Mouse (Mus musculus): ENCODE data around the gene Rnf157. TPM values are rescaled to one million over a fixed set of nuclear protein-coding genes. Genes with fewer than 3 reads are reported as not detected.

Rnf157 gene
- polyA plus RNA-seq, 1 experiment from 2014 or later = 4.9 TPM

- no peaks in the 10 kb centered on the region for H3K27me3 ChIP-seq (replicated peaks; ENCODE audit: control insufficient read depth, insufficient read depth, low read length)
- no peak overlapping the region for H3K4me2 ChIP-seq (replicated peaks; ENCODE audit: low read depth)
- peak overlapping the region; percentile 23; the same call in 1 of the 2 replicates for H3K27ac ChIP-seq (ENCODE audit: low read depth, low read length)
- no peak overlapping the region for H3K9ac ChIP-seq (ENCODE audit: low read depth, low read length)
- no peak overlapping the region for H3K4me3 ChIP-seq (ENCODE audit: low read depth, low read length)
- TF ChIP-seq CTCF (IDR thresholded peaks at IDR 0.05; ENCODE audit: low read depth) = no peak
- WGBS = 41% methylated on average over 8 of the region's 8 CpGs
- no peak for ATAC-seq
- no peaks in the 10 kb centered on the region for H3K36me3 ChIP-seq (ENCODE audit: control insufficient read depth, insufficient read depth)
- H3K4me1 ChIP-seq (replicated peaks; ENCODE audit: control insufficient read depth, insufficient read depth, low read length) = 0 out of 2 replicates have a peak, but pooled peaks cover 5% of the 10 kb centered on the region
- H3K9me3 ChIP-seq (ENCODE audit: control insufficient read depth) = no peaks in the 10 kb centered on the region
Observed at GRCm38 (mm10) chr11:116424621-116425407, 12.0 kb upstream of the Rnf157 start.

DNA sequence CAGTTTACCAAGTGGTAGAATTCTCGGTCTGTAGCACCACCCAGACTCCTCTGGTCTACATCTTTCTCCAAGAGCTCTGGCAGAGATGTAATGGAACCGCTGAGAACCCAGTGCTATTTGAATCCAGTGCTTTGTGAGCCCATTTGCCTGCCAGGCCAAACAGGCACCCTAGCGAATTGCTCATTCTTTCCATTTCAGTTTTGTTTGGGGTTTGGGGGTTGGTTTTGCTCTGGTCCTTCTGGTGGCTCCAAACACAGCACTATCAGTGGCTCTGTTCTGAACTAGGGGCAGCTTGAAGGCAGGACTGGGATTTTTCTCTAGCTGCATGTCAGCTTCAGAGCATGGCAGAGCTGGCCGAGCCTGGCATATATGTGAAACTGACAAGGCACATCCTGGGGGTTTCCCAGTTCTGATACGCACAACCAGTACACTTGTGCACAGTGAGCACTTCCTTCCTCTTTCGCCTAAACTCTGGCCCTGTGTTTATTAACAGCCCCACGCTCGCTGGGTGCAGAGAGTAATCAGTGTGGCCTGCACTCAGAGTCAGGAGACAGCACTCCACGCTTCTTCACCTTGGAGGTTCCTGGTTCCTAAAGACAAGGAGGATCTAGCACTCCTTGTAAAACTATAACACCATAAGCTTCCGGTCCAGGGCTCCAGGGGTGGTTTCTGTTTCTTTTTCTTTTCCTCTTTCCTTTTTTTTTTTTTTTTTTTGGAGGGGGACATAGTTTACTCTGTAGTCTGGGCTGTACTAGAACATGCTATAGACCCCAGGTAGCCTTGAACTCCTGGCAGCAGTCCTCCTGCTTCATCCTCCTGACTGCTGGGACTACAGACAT lies 11.2 kb upstream of the Rnf157 start:
- no peaks in the 10 kb centered on the region for H3K27me3 ChIP-seq (replicated peaks; ENCODE audit: control insufficient read depth, insufficient read depth, low read length)
- H3K36me3 ChIP-seq (ENCODE audit: control insufficient read depth, insufficient read depth) = no peaks in the 10 kb centered on the region
- no peak overlapping the region for H3K9ac ChIP-seq (ENCODE audit: low read depth, low read length)
- H3K4me1 ChIP-seq (replicated peaks; ENCODE audit: control insufficient read depth, insufficient read depth, low read length) = 0 out of 2 replicates have a peak, but pooled peaks cover 5% of the 10 kb centered on the region
- no peak overlapping the region for H3K4me3 ChIP-seq (ENCODE audit: low read depth, low read length)
- H3K27ac ChIP-seq (ENCODE audit: low read depth, low read length) = peak overlapping the region; percentile 23; the same call in 1 of the 2 replicates
- no peak for ATAC-seq
- 50% methylated on average over 10 of the region's 10 CpGs for WGBS
- no peak overlapping the region for H3K4me2 ChIP-seq (replicated peaks; ENCODE audit: low read depth)
- no peaks in the 10 kb centered on the region for H3K9me3 ChIP-seq (ENCODE audit: control insufficient read depth)
- no peak for TF ChIP-seq CTCF (IDR thresholded peaks at IDR 0.05; ENCODE audit: low read depth)

- H3K9me3 ChIP-seq (ENCODE audit: control insufficient read depth) = no peaks in the 10 kb centered on the region
- H3K27ac ChIP-seq (ENCODE audit: low read depth, low read length) = no peak overlapping the region
- no peak overlapping the region for H3K9ac ChIP-seq (ENCODE audit: low read depth, low read length)
- no peak overlapping the region for H3K4me2 ChIP-seq (replicated peaks; ENCODE audit: low read depth)
- 85% methylated on average over 6 of the region's 6 CpGs for WGBS
- H3K4me1 ChIP-seq (replicated peaks; ENCODE audit: control insufficient read depth, insufficient read depth, low read length) = 0 out of 2 replicates have a peak, but pooled peaks cover 5% of the 10 kb centered on the region
- no peak for ATAC-seq
- H3K4me3 ChIP-seq (ENCODE audit: low read depth, low read length) = no peak overlapping the region
- no peaks in the 10 kb centered on the region for H3K27me3 ChIP-seq (replicated peaks; ENCODE audit: control insufficient read depth, insufficient read depth, low read length)
- H3K36me3 ChIP-seq (ENCODE audit: control insufficient read depth, insufficient read depth) = no peaks in the 10 kb centered on the region
- no peak for TF ChIP-seq CTCF (IDR thresholded peaks at IDR 0.05; ENCODE audit: low read depth)
Observed at GRCm38 (mm10) chr11:116423214-116423613, 10.4 kb upstream of the Rnf157 start.

GRCm38 (mm10) chr11:116422562-116422961 lies 9.7 kb upstream of the Rnf157 start:
- Histone ChIP-seq H3K9me3 (ENCODE audit: control insufficient read depth) (no peaks in the 10 kb centered on the region), H3K9ac (ENCODE audit: low read depth, low read length) (no peak overlapping the region), H3K36me3 (ENCODE audit: control insufficient read depth, insufficient read depth) (no peaks in the 10 kb centered on the region), H3K27ac (ENCODE audit: low read depth, low read length) (no peak overlapping the region), H3K4me3 (ENCODE audit: low read depth, low read length) (no peak overlapping the region), H3K27me3 (replicated peaks; ENCODE audit: control insufficient read depth, insufficient read depth, low read length) (no peaks in the 10 kb centered on the region), H3K4me1 (replicated peaks; ENCODE audit: control insufficient read depth, insufficient read depth, low read length) (0 out of 2 replicates have a peak, but pooled peaks cover 5% of the 10 kb centered on the region), H3K4me2 (replicated peaks; ENCODE audit: low read depth) (no peak overlapping the region)
- no peak for ATAC-seq
- WGBS = 100% methylated on average over 2 of the region's 2 CpGs
- TF ChIP-seq CTCF (IDR thresholded peaks at IDR 0.05; ENCODE audit: low read depth) = no peak

- 55% methylated on average over 6 of the region's 6 CpGs for WGBS
Observed at GRCm38 (mm10) chr11:116421102-116421501, 8.3 kb upstream of the Rnf157 start.

DNA sequence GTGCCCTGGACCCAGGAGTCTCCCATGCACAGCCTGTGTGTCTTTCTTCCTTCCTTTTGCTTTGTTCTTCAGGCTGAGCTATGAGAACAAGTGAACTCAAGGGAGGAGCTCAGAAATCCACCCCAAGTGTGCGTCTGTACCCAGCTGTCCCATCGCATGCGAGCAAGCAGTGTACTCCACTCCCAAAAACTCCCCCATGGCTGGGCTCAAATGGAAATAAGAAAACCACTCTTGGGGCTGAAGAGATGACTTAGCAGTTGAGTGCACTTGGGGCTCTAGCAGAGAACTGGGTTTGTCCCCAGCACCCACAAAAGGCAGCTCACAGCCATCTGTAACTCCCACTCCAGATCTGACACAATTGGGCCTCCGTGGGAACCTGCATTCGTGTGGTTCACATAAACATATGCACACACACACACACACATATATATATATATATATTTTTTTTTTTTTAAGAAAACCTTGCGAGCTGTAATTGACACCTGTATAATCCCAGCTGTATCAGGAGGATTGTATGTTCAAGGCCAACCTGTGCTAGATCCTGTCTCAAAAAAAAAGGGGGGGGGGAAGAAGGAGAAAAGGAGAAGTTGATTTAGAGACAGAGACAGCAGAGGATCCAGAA lies 6.1 kb upstream of the Rnf157 start:
- no peaks in the 10 kb centered on the region for H3K27me3 ChIP-seq (replicated peaks; ENCODE audit: control insufficient read depth, insufficient read depth, low read length)
- no peak overlapping the region for H3K9ac ChIP-seq (ENCODE audit: low read depth, low read length)
- no peak overlapping the region for H3K27ac ChIP-seq (ENCODE audit: low read depth, low read length)
- no peak overlapping the region for H3K4me3 ChIP-seq (ENCODE audit: low read depth, low read length)
- no peaks in the 10 kb centered on the region for H3K36me3 ChIP-seq (ENCODE audit: control insufficient read depth, insufficient read depth)
- TF ChIP-seq CTCF (IDR thresholded peaks at IDR 0.05; ENCODE audit: low read depth) = no peak
- H3K4me2 ChIP-seq (replicated peaks; ENCODE audit: low read depth) = no peak overlapping the region
- ATAC-seq = no peak
- WGBS = 75% methylated on average over 6 of the region's 6 CpGs
- no peaks in the 10 kb centered on the region; the same call in 1 of the 2 replicates for H3K4me1 ChIP-seq (replicated peaks; ENCODE audit: control insufficient read depth, insufficient read depth, low read length)
- H3K9me3 ChIP-seq (ENCODE audit: control insufficient read depth) = no peaks in the 10 kb centered on the region

More at GRCm38 (mm10) chr11:116421102-116421501, 8.3 kb upstream of the Rnf157 start:
- no peaks in the 10 kb centered on the region for H3K36me3 ChIP-seq (ENCODE audit: control insufficient read depth, insufficient read depth)
- H3K9ac ChIP-seq (ENCODE audit: low read depth, low read length) = no peak overlapping the region
- H3K9me3 ChIP-seq (ENCODE audit: control insufficient read depth) = no peaks in the 10 kb centered on the region
- peaks cover 5% of the 10 kb centered on the region; the same call in 1 of the 2 replicates for H3K4me1 ChIP-seq (replicated peaks; ENCODE audit: control insufficient read depth, insufficient read depth, low read length)
- H3K27me3 ChIP-seq (replicated peaks; ENCODE audit: control insufficient read depth, insufficient read depth, low read length) = no peaks in the 10 kb centered on the region
- no peak overlapping the region for H3K27ac ChIP-seq (ENCODE audit: low read depth, low read length)
- H3K4me2 ChIP-seq (replicated peaks; ENCODE audit: low read depth) = no peak overlapping the region
- H3K4me3 ChIP-seq (ENCODE audit: low read depth, low read length) = no peak overlapping the region
- no peak for TF ChIP-seq CTCF (IDR thresholded peaks at IDR 0.05; ENCODE audit: low read depth)
- ATAC-seq = no peak
